Mouse (Mus musculus) spleen, adult 2 months (tissue): Measurements from ENCODE around the gene Fndc3b.

Experiments used
- CTCF ChIP-seq: fragments of 200-500 bp; IDR thresholded peaks from 2 replicates; pipeline ENCODE4 v1.5.1; 2011; ENCODE audit warnings: mild to moderate bottlenecking, inconsistent platforms; ENCODE audit not compliant: insufficient read depth, insufficient read length, insufficient replicate concordance; ENCODE audit errors: extremely low read depth
- POLR2A ChIP-seq: fragments of 200-500 bp; IDR thresholded peaks from 2 replicates; pipeline ENCODE4 v1.6.1; 2011; ENCODE audit warnings: low read depth, low read length, inconsistent platforms

DNA sequence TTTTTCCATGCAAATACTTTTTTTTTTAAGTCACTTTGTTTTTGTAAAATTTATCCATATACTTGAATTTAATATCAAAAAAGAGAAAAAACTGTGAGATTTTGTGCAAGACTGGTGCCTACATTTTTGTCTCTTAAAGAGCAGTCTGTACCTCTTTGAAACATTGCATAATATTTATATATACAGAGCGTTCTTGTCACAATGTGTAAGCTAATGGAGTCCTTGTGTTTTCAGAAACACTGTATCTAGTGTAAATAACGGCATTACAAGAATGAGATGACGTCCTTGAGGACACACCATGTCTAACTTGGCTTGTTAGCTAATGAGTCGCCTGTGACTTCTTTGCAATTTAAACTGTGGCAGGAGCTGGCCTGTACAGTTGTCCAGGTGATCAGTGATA, 333.2 kb downstream of the Fndc3b start:
- TF ChIP-seq CTCF (no peak), POLR2A (no peak)
